Mouse (Mus musculus): ENCODE measurements around the gene Nrip3.

The Nrip3 gene

DNA sequence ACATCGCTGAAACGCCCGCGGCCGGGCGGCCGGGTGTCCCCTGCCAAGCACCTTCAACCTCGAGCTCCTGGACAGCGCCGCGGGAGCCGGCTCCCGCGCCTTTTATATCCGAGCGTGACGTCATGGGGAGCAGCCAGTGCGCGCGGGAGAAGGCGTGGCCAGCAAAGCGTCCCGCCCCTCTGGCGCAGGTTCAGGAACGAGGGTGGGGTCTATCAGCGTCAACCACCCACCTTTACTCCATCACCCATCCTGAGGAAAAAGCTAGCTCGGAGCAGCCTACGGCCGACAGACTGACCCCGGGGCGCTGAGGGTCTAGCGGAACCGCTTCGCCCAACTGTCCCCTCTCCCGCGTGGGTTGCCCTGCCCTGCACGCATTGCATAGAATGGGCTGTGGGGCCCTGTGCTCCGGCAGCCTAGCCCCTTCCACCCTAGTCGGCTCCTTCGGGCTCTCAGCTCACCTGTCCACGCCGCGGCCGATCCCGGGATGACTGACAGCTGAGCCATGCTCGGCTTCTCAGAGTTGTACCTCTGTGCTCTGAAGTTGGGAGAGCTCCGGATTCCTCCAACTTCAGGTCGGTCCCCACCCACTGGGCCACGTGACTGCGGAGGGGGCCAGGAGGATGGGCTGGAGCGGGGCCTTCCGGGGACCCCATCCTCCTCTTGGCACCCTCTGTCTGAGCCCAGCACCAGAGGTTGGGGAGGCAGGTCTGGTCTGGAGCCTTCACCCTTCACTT lies at the start of gene Nrip3:
Gene Nrip3, minus strand, starts transcription at position 556 of the 734 bp plus-strand sequence.
- peak; percentile 83 for DNase-seq (ENCODE audit: low spot score)

DNA sequence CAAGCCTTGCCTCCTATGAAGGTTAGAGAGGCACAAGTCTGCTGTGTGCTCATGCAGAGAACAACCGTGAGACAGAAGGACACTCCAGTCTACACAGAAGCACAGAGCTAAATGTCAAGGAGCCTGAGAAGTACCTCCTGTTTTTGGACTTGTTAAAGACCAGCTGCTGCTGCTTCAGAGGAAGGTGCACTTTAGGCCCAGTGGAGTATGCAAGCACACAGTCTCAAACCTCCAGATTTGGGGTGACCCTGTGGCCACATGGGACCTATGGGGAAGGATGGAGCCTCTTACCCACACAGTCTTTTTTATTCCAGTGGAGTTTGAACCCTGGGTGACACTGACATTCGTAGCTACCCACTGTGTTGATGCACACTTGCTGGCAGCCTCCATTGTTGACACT lies 49.6 kb upstream of the Nrip3 start:
- no peak for DNase-seq (ENCODE audit: low spot score)

DNA sequence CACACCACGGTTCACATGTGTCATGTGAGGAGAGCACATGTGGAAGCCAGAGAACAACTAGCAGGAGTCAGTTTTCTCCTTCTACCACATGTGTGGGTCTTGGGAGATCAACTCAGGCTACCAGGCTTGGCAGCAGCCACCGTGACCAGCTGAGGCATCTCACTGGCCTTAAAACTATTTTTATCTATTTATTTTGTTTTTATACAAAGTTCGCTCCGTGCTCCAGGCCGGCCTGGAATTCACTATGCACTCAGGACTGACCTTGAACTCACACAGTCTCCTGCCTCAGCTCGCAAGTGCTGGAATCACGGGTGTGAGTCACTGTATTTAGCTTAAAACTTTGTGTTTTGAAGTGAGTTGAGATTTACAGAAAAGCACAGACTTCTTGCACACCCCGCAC lies 45.1 kb upstream of the Nrip3 start:
- no peak for DNase-seq (ENCODE audit: low spot score)

DNA sequence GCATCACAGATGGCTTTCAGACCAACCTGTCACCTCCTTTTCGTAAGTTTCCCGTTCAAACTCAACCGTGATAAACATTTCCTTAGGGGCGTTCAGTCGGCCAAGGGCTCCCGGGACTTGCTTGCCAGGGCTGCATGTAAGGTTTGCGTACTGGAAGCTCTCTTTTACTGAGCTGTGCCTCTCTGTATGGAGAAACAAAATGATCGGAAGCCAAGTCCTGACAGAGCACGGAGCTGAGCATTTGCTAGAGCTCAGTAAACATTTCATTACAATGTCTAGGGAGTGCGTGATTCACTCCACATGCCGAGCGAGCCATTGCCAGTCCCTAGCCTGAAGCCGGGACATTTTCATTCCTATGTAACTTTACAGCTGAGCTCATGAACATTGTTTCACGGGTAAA lies 43.5 kb upstream of the Nrip3 start:
- no peak for DNase-seq (ENCODE audit: low spot score)

DNA sequence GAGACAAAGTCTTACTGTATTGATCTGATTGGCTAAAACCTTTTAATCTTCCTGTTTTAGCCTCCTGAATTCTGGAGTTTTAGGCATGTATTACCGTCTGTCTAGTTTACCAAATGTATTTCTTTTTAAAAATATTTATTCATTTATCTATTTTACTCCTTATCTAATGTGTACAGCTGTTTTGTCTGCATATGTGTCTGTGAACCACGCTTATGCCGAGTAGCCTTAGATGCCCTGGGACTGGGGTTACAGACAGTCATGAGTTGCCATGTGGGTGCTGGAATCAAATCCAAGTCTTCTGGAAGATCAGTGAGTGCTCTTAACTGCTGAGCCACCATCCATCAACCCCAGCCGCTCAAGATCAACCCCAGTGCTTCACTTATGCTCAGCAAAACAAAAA lies 36.8 kb upstream of the Nrip3 start:
- no peak for DNase-seq (ENCODE audit: low spot score)

DNA sequence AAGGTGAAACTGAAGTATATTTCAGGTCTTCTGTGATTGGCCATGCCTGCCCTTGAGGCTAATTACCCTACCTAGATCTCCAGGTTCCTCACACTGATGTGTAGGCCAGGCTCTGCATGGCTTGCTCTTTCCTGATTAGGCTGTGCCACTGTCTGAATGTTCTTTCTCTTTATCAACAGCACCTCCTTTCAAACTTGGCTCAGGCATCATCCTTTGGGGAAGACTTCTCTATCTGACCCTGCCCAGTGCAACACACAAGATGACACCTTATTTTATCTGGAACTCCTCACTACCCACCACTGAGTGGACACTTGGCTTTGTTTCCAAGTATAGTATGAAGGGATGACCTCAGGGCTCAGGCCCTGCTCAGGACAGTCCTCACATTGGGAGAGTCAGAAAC lies 36.1 kb upstream of the Nrip3 start:
- no peak for DNase-seq (ENCODE audit: low spot score)

DNA sequence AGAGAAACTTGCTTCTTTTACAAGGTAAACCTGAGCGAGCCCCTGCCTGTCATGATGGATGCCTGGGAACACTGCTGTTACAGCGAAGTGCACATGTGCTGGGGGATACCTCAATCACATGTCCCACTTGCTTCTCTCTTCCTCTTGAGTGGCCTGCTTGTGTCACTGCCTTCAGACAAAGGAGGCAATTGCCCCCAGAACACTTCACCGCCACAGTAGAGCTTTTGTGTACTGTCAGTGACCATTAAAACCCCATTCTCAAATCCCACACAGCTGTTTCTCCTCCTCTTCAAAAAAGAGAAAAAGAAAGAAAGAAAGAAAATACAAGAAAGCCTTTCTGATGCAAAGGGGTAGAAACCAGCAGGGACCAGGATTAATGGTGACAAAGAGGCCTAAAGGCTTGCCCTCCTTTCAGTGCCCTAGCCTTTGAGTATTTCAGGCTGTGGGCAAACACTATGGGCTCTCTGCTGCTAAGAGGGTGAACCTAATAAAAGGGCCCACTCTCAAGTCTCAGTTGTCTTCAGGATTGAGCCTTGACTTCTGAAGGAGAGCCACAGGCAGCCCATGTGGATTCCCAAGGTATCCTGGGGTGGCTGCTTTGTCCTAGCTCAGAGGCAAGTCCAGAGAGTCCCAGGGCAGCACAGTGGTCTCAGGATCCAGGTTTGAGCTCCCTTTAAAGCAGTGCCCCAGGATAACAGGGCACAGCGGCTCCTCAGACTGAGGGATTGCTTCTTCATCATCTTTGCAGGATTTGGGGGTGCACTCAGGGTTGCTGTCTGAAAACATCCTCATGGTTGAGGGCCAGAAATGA lies 31.7 kb upstream of the Nrip3 start:
- peak; percentile 52 for DNase-seq (ENCODE audit: low spot score)

DNA sequence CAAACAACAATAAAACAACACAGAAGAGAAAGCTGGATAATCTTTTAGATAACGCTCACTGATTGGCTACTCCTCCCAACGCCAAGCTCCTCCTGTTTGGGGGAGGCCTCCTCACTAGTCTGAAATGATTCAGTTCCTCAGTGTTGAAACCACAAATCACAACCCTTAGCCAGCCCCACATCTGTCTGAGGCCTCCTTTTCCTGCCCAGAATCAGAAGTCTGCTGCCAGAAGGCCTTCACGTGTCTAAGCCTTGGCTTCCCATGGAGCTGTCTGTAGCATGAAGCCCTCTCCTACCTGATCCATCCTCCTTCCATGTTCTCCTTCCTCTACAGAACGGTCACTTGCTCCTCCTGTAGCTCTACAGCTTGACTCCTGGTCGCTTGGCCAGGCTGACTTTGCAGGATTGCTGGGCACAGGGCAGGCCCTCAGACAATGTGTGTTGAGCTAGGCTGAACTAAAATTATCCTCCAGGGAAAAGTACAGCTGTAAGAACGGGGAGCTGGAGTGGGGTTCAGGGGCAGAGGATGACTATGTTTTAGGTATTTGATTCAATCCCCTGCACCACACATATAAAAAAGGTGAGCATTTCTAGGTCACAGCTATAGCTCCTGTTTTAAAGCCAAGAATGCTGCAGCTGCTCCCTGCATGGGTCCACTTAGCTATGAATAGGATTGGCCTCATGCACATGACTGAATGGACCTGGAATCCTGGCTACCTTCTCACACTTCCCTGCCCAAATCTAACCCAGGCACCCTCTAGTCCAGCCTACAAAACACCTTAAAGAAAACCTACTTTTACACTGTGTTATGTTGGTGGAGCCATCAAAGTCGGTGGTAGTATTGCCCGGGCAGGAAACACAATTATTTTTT lies 26.0 kb upstream of the Nrip3 start:
- no peak for DNase-seq (ENCODE audit: low spot score)

DNA sequence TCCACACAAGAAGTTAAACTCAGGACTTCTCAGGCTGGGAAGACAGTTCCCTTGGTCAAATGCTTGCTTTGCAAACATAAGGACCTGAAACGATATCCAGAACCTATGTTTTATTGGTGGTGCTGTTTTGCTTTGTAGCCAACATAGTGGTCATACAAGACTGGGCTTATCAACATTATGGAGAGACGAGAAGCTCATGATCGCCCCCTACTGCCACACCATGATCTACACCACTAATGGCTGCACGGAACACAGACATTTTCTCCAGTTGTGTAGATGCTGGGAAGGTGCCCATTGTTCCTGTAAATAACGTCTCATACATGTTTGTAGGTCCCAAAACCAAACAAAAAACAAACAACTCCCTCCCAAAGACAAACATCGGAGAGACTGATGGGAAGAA lies 23.0 kb upstream of the Nrip3 start:
- DNase-seq (ENCODE audit: low spot score), result peak; percentile 33

DNA sequence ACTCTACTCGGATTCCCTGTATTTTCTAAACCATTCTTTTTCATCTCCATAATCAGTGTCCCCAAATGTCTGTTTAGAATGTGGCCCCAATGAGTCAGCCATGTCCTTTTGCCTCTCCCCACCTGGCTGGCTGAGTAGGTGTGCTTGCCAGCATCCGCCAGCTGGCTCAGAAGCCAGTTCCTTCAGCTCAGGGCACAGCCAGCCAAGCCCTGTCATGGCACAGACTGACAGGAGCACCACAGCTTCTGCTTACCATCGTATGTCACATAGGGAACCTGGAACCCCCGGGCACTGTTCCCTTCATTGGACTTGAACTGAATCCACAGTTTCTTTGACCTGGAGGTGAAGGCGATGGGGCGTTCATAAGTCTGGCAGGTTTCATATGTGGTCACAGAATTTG lies 22.5 kb upstream of the Nrip3 start:
- no peak for DNase-seq (ENCODE audit: low spot score)

DNA sequence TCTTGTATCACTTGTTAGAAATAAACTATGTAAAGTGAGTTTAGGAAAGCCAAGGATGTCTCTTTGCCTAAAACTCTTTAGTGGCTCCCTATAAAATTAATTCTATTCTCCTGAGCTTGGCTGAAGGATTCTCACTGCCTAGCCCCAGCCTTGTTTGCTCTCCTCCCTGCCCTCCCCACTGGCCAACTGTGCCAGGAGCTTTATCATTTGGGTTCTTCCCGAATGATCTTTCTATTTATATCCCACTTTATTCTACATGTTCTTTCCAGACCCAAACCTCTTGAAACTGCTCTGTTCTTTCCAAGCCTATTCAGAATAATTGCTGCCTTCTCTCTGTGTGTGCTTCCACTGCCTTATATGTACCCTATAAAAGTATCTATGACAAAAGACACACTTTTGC lies 21.7 kb upstream of the Nrip3 start:
- DNase-seq (ENCODE audit: low spot score), result no peak

DNA sequence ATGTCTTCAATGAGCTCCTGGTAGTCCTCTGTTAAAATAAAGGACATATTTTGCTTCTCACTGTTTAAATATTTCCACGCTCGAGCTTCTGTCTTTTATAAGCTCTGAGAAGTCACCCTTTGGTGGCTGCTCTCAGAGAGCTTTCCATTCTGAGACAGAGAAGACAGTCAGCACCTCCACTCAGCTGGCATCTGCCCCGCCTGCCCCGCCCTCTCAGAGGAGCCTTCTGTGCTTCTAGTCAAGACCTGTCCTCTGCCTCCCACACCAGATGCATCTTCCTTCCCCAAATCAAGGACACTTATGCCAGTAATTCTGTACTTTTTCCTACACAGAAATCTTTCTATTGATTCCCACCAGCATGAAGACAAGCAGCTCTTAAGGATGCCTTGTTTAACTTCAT lies 18.8 kb upstream of the Nrip3 start:
- DNase-seq (ENCODE audit: low spot score), result no peak

DNA sequence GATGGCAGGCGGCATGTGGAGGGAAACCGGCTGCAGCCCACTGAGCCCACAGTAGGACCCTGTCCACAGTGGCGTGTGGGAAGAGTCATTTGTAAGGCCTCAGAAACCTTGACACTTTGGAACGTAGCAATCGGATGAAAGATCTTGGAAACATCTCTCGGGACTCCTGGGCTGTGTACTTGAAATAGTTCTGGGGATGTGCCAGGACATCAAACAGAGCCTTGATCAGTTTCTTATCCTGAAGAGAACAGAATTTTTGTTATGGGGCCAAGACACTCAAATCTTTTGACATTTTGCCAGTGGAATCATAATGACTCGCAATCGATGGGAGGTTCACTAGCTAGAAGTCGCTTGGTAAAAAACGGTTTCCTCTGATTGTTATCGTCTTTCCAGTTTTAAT lies 17.3 kb upstream of the Nrip3 start:
- DNase-seq (ENCODE audit: low spot score), result no peak

DNA sequence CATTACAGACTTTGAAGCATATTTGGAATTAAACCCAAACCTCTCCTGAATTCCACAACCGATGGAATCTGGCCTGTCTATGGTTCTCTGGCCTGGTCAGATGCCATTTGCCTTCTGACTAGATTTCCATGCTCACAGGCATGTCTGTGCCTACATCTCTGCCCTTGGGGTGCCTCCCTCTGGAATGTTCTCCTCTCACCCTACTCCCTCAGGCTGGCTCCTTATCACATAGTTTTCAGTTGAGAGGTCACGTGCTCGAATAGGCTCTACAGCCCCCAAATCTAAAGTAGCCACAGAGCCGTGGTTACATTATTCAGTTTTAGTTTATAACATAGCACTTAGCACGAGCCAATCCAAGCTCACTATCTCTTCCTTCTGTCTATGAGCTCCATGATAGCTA lies 13.7 kb upstream of the Nrip3 start:
- DNase-seq (ENCODE audit: low spot score), result no peak

DNA sequence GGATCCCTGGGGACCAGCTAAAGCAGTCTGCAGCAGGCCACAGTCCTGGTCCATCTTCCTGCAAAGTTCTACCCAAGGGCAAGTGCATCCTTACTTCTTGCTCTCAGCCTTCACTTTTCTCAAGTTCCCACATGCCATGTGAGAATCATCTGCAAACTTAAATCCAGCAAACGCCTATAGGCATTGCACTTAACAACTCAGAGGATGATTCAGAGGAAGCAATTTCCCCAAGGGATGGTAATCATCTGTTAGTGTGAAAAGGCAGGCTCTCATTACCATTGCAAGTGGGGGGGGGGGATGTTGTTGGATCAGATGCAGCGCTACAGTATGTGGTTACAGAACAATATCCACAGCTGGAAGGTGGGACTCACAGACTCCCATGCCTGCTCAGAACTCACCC lies 12.7 kb upstream of the Nrip3 start:
- no peak for DNase-seq (ENCODE audit: low spot score)

DNA sequence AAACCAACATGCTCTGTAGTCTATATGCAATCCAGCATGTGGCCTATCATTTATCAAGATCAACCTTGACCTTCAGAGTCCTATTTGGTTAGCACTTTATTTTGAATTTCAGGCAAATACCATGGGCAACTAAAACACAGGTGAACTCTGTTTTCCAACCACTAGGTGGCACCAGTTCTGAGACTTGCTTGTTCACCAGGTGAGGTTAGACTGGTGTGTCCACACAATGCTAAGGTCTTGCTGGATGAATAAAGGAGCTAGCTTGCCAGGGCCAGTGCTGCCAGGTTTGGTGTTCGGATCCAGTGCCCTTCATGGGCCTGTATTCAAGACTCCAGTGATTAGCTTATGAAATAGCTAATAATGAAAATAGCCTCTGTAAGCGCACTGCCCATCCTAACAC lies 10.9 kb upstream of the Nrip3 start:
- DNase-seq (ENCODE audit: low spot score), result peak; percentile 82

DNA sequence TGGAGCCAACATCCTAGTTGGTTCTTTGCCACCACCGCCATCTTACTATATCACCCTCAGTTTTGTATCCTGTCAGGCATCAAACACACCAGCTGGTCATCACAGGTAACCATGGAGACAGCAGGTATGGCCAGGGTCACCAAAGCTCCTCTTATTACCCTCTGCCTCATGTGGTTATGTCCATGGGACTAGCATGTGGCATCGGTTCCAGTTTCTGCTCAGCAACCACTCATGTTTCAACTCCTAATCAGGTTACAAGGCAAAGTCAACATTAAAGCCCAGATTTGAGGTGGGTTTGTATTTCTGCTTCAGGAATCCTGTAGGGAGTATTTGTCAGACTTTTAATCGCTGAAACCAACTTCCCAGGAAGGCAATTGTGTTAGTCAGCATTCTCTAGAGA lies 9.0 kb upstream of the Nrip3 start:
- DNase-seq (ENCODE audit: low spot score), result no peak

DNA sequence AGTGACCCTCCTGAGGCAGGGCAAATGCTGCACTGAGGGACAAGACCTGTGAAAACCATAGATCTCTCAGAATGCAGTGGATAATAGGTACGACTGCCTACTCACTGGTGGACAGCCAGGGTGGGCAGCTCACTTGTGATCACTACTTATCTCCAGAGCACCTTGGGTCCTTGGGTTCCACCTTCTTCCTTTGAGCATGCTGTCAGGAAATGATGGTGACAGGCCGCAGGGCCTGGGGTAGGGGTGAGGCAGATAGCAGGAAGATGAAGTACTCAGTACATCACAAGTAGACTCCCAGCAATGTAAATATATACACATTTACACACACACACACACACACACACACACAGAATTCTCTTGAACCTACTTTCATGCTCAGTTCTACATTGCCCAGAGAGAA lies 6.0 kb upstream of the Nrip3 start:
- no peak for DNase-seq (ENCODE audit: low spot score)

DNA sequence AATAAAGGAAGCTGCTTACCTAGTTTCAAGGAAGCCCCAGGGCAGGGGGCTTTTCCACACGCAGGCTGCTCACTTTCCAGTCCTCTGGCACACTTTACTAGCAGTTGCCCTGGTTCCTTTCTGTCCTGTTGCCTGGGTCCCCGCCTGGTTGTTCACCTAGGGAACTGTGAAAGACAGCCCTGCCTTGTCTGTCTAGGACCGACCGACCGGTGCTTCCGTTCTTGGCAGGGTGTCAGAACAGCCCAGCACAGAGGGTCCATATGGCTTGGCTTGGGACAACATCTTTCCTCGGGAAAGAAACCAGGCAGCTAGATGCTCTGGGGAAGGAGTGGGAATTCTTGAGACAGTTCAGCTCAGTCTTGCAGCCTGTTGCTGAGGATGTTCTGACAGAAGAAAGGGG lies 1.5 kb upstream of the Nrip3 start:
- no peak for DNase-seq (ENCODE audit: low spot score)

DNA sequence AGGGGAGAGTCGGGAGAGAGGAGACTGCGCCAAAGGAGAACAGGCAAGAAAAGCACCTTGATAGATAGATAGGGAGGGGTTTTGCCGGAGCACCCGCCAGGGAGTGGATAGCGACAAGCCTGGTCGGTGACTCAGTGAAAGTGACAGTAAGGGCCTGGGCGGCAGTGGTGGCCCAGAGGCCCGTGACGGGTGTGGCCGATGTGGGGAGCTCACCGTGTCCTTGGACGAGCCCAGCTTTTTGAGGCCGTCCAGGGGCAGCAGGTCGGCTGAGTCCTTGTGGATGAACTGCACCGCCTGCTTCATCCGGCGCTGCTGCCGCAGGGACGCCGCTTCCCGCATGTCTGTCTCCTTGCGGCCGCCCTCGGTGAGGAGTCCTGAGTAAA lies 747 bp downstream of the Nrip3 start:
- DNase-seq (ENCODE audit: low spot score), result no peak

DNA sequence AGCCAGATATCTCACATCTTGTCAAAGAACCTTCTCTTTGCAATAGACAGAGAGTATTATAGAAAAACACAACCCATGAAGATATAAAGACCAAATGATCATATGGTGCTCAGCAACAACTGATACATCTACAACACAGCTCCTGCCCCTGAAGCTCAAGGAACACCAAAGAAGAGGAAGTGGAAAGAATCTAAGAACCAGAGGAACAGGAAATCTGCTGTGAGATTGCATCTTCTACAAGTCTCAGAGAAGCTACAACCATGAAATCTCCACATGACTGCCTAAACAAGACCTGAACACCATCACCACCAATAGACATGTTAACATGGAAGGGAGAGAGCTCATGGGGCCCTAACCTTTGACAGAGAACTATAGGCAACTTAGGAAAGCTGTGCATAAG lies 9.6 kb downstream of the Nrip3 start:
- no peak for DNase-seq (ENCODE audit: low spot score)

DNA sequence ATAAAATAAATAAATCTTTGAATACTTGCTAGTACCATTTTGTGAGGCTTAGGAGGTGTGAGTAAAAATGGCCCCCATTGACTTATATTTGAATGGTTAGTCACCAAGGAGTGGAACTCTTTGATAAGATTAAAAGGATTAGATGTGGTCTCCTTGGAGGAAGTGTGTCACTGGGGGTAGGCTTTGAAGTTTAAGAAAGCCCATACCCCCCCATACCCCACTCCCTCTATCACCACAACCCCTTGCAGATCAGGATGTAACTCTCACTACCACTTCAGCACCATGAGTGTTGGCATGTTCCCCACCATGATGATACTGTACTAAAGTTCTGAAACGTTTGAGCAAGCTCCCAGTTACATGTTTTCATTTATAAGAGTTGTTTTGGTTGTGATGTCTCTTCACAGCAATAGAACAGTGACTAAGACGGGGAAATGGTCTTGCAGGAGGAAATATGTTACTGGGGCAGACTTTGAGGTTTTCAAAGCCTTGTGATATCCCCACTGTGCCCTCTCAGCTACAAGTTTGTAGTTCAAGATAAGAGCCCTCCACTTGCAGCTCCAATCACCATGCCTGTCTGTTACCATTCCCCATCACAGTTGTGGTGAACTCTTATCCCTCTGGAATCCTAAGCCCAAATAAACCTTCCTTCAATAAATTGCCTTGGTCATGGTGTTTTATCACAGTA lies 13.0 kb downstream of the Nrip3 start:
- no peak for DNase-seq (ENCODE audit: low spot score)

Measured in embryo, embryonic 10 days (tissue).